Mouse (Mus musculus): ENCODE results near the gene Rapgefl1.

Gene Rapgefl1

DNA sequence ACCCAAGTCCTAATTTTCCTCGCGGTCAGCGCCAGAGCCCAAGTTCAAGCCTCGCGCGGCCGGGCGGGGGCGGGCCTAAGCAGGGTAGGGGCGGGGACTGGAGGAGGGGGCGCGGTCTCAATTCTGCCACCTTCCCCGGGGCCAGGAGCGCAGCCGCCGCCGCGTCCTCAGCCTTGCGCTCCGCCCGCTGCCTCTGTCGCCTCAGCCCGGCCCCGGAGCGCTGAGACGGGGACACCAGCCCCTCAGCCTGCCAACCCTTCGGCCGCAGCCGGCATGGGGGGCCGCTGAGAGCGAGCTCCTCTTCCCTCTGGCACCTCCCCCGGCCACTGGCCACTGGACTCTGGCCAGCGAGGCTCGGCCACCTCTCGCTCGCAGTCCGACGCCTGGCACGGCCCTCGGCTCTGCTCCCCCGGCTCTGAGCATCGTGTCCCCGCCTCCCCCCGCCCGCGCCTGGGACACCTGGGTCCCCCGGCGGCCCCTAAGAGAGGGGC is at the start of gene Rapgefl1:
Gene Rapgefl1, plus strand, starts transcription at position 135 of the 491 bp plus-strand sequence.
- DNase-seq: peak; percentile 97

DNA sequence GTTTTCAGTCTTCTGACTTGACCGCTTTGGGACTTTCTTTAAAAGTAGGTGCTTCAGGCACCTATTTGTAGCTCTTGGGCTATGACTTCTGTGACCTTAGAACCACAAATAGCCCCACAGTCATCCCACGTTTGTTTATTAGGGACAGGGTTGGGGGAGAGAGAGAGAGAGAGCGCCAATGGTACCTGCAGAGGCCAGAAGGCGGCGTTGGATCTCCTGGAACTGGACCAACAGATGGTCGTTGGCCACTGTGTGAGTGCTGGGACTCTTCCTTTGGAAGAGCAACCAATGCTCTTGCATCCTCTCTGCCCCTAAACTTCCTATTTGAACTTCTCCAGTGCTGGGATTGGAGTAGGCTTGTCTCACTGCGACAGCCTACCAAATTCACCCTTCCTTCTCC is 49.4 kb upstream of the Rapgefl1 start:
- DNase-seq: no peak

DNA sequence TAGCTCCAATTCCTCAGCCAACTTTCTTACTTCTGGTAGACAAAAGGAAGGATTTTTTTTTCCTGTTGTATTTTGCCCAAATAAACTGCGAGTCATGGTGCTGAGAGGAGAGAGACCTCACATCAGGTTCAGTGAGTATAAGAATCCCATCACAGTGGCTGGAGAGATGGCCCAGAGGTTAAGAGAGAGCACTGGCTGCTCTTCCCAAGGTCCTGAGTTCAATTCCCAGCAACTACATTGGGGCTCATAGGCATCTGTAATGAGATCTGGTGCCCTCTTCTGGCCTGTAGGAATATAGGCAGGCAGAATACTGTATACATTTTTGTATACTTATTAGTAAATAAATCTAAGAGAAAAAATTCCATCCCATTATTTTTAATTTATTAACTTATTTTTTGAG is 48.9 kb upstream of the Rapgefl1 start:
- peak; percentile 88 for DNase-seq

DNA sequence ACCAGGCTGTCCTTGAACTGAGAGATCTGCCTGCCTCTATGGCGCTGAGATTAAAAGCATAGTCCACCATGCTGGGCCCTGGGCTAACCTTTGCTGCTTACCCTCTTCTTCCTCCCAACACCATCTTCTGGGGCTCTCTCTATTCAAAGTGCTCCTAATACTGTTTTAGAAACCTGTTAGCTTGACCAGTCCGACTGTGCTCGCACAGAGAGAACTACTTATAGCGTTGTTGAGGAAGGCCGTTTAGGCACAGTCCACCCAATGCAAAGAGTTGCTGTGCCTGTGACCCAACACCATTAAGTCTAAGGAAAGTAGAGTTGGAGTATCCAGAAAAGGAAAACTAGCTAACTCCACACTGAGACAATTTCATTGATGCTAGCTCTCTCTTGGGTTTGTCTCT is 48.4 kb upstream of the Rapgefl1 start:
- DNase-seq: no peak

- peak; percentile 100 for DNase-seq
These were observed 47.9 kb upstream of the Rapgefl1 start for GRCm38 (mm10) chr11:98788550-98789218.

DNA sequence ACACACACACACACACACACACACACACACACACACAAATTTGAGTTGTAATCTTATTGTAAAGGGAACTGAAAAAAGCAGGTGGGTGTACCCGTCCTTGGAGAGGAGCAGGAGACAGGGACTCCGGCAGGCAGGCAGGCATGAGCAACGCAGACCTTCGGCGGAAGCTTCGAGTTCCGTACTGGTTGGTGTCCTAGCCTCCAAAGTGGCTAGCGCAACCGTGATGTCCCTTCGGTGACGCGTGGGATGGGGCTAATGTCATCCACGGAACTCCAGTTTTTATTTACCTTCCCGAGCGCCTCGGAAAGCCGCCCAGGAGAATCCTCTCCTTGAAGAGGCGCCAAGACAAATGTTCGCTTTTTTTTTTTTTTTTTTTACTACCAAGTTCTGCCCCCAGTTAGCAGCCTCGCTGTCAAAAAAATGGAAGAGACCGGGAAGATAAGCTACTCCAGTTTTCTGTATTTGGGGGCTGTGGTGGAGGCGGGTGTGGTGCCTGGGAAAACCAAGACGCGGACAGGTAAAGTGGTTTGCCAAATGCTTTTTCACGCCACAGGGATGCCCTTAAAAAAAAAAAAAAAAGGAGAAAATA is 47.3 kb upstream of the Rapgefl1 start:
- no peak for DNase-seq

GRCm38 (mm10) chr11:98789824-98790223 is 46.8 kb upstream of the Rapgefl1 start:
- no peak for DNase-seq

DNA sequence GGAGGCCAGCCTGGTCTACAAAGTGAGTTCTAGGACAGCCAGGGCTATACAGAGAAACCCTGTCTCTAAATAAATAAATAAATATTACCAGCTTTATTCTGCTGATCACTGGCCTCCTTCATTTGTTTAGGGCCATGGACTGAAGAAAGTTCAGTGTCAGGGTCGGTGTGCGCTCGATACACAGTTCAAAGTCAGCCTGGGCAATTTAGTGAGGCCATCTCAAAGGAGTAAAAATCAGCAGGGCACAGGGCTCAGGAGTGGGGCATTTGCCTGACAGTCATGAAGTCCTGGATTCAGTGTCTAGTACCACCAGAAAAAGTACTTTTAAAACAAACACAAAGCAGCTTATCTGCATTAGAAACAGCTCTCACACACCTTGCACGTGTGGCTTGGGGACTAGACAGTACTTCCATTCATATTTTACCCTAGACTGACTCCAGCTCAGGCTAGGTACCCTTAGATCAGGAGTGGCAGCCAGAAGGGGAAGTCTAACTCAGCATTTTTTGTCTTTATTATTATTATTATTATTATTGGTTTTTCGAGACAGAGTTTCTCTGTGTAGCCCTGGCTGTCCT is 45.9 kb upstream of the Rapgefl1 start:
- peak; percentile 84 for DNase-seq

DNA sequence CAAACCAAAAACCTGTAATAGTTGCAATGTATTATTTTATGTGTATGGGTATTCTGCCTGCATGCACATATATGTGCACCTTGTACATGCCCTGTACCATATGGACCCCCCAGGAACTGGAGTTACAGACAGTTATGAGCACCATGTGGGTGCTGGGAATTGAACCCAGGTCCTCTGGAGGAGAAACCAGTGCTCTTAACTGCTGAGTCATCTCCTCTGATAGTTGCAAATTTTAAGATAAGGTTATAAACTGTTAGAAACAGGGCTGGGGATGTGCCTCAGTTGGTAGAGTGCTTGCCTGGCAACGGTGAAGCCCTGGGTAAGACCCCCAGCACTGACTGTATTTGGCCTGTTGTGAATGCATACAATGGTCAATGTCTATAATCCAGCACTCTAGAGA is 45.1 kb upstream of the Rapgefl1 start:
- DNase-seq: no peak

GRCm38 (mm10) chr11:98792081-98792480 is 44.5 kb upstream of the Rapgefl1 start:
- DNase-seq: no peak

DNA sequence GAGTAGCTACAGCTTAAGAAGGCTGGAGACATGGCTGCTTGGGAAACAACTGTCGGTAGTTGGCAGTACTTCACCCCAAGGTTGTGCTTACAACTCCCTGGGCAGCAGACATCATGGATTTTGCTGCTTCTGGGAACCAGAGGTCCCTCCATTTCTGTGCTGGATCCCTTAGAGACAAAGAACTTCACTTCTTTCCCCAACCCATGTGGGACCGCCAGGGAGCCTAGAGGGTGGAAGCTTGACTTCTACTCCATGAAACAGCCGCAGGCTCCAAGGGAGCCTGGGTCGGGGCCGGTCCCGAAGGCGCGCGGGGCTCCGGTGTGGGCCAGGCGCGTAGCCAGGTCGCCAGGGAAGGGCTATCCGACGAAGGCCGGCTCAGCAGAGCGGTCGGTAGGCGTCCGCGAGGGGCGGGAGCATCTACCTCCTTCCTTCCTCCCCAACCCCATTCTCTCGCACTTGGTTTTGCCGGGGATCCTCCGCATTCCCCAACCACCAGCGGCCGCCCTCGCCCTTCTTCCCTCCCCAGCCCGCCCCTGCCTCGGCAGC is 42.0 kb upstream of the Rapgefl1 start:
- no peak for DNase-seq

DNA sequence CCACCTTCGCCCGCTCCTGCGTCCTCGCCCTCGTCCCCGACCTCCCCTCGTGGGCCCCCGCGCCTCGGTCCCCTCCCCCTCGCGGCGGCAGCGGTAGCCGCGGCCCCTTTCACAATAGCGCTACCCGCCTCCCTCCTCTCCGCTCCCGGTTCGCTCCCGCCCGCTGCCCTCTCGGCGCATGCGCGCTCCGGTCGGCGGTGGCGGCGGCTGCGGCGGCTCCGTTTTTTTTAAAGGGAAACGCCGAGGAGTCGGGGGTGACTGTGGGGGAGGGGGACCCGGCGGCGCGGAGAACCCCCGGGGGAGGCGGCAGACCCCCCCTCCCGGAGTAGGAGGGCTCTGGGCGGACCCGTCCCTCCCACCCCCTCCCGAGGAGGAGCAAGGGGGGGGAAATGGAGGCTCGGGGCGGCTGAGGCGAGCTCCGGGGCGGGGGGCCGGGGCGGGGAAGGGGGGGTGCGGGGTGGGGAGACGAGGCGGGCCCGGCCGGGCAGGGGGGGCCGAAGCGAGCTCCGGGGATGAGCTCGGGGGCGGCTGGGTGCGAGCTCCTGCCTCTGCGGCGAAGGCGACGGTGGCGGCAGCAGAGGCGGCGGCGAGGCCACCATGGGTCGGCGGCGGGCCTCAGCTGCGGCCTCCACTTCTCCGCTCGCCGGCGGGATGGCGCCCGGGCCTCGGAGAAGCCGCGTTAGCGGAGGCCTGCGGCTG is 41.4 kb upstream of the Rapgefl1 start, which contains the start of gene Msl1:
Gene Msl1, plus strand, starts transcription at position 502 of the 699 bp plus-strand sequence.
- DNase-seq: peak; percentile 99

- peak; percentile 97 for DNase-seq
These were observed 40.7 kb upstream of the Rapgefl1 start for GRCm38 (mm10) chr11:98795714-98796514.

DNA sequence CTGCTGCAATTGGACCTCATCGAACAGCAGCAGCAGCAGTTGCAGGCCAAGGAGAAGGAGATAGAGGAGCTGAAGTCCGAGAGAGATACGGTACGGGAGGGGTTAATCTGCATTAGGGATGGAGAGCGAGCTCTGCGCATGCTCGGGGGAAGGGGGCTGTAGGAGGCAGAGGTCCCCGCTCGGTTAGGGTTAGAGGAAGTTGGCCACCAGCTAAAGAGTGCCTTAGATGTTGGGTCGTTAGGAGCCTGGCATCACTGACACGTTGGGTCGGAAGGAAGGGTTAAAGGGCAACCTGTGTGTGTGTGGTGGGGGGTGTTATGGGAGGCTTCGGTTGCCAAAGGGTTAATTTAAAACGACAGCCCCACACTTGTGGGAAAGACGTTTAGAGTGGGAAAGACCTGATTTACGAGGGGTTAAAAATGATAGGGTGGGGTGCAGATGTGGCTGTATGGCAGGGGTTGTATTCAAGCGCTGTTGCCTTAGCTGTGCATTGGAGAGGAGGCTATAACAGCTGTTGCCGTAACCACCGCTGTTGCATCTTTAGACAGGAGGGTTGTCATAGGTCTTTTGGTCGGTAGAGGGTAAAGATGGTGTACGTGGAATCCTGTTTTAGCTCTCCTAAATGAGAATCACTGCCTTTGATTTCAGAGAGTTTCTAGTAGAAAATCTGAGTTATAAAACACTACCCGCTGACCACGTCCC is 39.9 kb upstream of the Rapgefl1 start:
- DNase-seq: peak; percentile 98

DNA sequence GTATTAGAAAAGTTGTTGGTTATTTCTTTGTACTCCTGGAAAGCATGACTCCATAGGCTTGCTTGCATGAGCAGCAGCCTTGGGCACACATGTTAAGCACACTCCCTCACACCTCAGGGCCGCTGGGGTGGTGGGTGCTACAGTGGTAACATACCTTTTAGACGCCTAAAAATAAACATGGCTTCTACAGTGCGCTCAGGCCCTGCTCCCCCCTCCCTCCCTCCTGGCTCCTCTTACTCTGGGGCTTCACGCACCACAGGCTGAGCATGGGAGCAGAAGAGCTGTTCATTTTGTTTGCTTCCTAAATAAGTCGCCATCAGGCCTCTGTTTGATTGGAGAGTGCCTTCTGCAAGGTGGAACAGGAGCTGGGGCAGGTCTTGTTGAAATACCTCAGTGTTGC is 39.3 kb upstream of the Rapgefl1 start:
- peak; percentile 92 for DNase-seq

DNA sequence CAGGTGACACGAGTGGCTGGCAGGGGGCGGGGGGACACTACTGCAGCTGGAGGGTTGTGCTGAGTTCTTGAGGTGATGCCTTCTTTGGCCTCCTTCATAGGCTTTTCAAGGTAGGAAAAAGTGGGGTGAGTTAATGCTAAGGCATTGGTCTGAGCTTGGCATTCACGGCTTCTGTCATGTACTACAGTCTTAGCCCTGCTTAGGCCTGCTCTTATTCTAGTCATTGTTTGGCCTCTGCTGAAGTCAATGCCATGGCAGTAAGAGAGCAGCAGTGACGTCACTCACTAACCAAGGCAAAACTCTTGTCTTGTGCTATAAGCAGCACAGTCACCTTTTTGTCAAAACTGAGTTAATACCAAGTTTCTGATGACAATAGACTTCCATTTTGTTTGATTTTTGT is 38.7 kb upstream of the Rapgefl1 start:
- peak; percentile 87 for DNase-seq

DNA sequence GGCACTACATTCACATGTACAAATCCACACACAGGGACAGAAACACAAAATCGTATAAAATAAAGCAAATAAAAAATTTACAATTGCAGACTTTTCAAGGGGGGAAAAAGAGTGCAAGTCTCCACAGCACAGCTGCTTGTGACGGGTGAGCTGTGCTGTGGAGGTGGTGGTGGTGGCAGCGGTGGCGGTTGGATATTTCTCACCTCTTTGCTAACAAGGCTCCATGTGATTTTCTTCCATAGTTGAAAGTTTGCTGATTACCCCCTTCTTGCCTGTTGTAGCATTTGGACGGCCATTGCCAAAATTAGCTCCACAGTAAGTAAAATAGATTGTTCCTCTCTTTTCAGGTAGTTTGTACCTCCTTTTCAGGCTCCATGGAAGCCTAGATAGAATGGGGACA is 32.0 kb upstream of the Rapgefl1 start, which contains the start of gene Casc3:
Gene Casc3, plus strand, starts transcription at position 301 of the 400 bp plus-strand sequence.
- DNase-seq: no peak

DNA sequence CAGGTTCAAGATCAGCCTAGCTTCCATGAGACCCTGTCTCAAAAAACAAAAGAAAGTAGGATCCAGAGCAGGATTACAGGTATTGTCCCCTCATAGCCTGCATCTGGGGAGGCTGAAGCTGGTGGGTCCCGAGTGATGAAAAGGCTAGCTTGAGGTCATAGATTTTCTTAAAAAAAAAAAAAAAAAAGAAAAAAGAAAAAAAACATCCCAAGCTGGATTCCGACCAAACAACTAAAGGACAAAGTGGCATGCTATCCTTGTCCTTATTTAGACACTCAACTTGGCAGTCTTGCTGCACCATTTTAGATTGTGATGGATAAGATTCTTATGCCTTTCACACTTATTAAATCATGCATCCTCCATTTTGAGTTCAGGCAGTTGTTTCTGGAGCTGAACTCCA is 28.2 kb upstream of the Rapgefl1 start:
- no peak for DNase-seq

GRCm38 (mm10) chr11:98809457-98810290 is 26.9 kb upstream of the Rapgefl1 start:
- DNase-seq: peak; percentile 100

DNA sequence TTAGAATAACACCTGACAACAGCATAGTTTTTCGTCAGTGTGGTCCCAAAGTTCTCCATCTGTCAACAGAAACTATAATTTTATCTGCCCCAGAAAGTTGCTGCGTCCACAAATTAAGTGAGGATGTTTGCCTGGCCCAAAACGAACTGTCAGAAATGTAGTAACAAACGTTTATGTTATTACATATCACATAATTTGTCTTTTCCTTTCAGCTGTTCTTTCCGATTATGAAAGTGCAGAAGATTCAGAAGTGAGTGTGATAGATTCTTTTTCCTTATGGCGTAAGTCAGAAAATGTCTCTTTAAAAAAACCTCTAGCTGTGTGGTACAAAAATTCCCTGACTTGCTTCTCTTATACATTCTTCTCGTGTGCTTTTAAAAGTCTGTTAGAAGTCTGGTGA is 25.9 kb upstream of the Rapgefl1 start:
- no peak for DNase-seq

Data from heart, adult 11 months (tissue).